Mouse (Mus musculus) spleen, postnatal 10 days (tissue): ENCODE measurements around the gene Sertad3.
A peak's percentile ranks its signal among the peaks of the same experiment; 100 is the strongest.

Experiments used
- DNase-seq, 2 experiments: peaks; one replicate each; pipeline ENCODE4 v3.0.0; 2021 to 2022; ENCODE audit warnings: low spot score in 2 of 2

Sertad3 gene

GRCm38 (mm10) chr7:27473156-27473834 lies at the start of gene Sertad3:
TSS of gene Sertad3 (plus strand) at chr7:27473768.
- peak; percentile 98 to 99 for DNase-seq

DNA sequence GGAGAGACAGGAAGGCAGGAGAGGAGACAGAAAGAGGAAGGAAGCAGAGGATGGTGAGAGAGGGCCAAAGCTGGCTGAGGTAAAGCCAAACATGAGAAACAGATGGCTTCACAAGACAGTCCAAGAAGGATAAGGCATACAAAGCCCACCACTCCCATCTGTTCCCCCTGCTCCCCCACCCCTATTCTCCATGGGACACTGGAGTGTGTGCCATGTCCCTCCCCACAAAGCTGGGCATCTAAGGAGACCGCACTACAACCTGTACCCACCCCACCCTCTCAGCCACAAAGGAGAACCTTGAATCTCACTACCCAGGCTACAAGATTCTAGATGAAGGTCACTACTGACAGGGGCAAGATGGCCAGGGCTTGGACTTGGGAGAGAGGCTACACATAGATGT lies 46.2 kb upstream of the Sertad3 start:
- no peak for DNase-seq

GRCm38 (mm10) chr7:27428002-27428401 lies 45.6 kb upstream of the Sertad3 start:
- no peak for DNase-seq

DNA sequence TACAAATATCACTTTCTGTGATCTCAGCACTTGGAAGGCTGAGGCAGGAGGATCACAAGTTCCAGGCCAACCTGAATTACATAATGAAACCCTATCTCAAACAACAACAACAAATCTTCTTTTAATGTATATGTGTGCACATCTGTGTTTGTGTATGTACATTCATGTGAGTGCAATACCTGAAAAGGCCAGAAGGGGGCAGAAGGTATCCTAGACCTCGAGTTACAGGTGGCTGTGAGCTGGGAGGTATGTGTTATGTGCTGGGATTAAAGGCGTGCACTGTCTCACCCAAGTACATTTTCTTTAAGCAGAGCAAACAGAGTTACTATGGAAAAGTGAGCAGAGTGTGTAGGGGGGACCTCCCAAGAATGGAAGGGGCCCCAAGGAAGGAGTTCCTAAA lies 44.4 kb upstream of the Sertad3 start:
- no peak for DNase-seq

- DNase-seq = no peak
Measured at GRCm38 (mm10) chr7:27433349-27433748, 40.2 kb upstream of the Sertad3 start.

DNA sequence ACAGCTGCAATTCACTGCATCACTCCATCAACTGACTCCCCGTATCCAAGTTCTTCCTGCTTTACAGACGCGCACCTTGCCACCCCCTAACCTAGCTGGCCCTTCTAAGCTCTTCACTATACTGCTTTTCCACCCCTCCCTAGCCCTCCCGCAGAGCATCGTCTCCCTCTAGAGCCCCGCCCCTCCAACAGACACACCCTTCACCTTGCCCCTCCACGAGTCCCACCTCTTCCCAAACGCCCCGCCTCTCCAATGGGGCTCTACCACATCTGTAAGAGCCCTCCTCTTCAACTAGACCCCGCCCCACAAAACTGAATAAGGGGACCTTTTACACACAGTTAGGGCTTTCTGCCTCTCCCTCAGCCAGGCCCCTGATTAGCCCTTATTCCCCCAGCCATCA lies 39.8 kb upstream of the Sertad3 start:
- DNase-seq = no peak

GRCm38 (mm10) chr7:27437544-27437943 lies 36.0 kb upstream of the Sertad3 start:
- DNase-seq = peak; percentile 24 to 66

DNA sequence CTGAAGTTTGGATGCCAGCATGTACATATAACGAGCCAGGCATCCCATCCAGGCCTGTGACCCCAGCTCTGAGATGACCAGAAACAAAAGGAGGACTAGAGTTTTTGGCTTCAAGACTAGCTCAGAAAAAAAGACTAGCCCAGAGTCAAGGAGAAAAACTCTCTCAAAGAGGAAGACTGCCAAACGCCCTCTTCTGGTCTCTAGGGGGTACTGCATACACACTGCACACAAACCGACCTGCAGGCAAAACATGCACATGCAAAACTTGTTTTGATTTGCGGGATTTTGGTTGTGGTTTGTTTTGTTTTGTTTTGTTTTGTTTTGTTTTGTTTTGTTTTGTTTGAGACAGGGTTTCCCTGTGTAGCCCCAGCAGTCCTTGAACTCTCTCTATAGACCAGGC lies 33.6 kb upstream of the Sertad3 start:
- DNase-seq = no peak

DNA sequence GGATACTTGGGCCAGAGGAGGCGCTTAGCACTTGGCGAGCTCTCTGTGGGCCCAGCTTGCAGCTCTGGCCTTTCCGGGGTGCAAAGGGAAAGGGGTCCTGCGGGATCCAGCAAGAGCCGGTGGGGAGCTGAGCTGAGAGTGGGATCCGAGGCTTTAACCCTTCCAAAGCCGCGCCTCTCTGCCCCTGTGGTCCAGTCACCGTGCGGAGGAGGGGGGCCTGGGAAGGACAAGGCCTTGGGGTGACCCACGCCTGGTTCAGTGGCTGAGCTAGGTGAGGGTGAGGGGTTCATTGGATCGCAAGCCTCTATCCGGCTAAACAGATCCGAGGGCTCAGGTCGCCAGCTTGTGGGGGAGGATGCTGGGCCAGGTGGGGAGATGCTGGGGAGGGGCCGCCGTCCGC lies 27.5 kb upstream of the Sertad3 start:
- DNase-seq = no peak

- DNase-seq = peak in 1 of 2 experiments; percentile 38
Measured at GRCm38 (mm10) chr7:27446521-27447418, 26.8 kb upstream of the Sertad3 start.

GRCm38 (mm10) chr7:27447419-27448286 lies 25.9 kb upstream of the Sertad3 start, which contains the start of the genes Sptbn4 and Blvrb:
TSS of gene Sptbn4 (minus strand) at chr7:27447686.
TSS of gene Blvrb (plus strand) at chr7:27447978.
- DNase-seq = peak; percentile 97 to 99

DNA sequence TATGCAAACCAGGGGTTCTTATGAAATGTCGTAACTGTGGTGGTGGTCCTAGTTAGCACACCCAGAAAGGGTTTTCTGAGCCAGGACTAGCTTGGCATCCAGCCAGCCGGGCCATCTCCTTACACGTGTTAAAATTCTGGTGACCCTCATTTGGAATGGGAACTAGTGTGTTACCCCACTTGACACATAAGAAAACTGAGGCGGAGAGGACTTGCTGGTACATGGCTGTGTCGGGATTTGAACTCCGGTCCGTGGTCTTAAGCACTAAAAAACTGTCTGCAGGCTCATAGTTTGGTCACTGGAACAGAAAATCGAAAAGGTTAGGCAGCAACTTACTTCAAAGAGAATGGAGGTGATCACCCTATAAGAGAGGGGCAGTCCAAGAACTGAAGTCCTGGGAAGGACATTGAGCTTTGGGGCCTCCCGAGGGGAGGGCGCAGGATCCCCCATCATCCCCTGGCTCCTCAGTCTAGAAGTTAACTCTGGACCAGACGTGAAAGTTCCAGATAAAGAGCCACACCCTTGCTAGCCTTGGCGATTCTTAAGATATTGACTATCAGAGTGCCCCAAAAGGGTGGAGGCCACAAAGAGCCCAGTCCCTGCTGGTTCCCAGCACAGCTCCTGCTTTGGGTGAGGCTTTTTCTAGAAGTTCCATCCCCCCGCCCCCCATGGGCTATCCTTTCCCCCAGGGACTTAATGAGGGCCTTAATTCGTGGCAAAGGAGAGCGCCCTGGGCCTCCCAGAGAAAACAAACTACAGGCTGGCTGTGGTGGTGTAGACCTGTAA lies 25.0 kb upstream of the Sertad3 start:
- DNase-seq = peak; percentile 66 to 71

DNA sequence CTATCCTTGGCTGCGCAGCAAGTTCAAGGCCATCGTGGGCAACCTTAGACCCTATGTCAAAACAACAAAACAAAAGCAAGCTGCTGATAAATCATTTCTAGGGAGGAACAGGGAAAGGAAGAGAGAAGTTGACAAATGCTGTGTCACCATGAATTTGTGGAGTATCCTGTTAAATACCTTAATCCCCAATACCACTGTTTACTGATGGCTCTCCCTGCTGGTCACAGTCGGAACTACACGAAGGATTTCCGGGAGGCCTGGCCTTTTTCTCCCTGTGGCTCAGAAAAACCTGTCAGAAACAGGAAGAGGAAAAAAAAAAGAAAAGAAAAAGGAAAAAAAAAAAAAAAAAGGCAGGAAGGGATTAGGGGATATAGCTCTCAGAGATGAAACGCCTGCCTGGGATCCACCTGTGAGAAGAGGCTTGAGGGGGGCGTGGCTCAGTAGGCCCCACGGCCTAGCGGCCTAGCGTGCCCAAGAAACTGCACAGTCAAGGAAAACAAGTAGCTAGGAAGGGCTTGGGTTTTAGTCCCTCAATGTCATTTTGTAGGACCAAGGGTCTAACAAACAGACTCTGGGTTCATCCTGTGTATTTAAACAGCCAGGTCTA lies 24.2 kb upstream of the Sertad3 start:
- peak; percentile 80 to 88 for DNase-seq

GRCm38 (mm10) chr7:27451359-27451758 lies 22.2 kb upstream of the Sertad3 start:
- no peak for DNase-seq

DNA sequence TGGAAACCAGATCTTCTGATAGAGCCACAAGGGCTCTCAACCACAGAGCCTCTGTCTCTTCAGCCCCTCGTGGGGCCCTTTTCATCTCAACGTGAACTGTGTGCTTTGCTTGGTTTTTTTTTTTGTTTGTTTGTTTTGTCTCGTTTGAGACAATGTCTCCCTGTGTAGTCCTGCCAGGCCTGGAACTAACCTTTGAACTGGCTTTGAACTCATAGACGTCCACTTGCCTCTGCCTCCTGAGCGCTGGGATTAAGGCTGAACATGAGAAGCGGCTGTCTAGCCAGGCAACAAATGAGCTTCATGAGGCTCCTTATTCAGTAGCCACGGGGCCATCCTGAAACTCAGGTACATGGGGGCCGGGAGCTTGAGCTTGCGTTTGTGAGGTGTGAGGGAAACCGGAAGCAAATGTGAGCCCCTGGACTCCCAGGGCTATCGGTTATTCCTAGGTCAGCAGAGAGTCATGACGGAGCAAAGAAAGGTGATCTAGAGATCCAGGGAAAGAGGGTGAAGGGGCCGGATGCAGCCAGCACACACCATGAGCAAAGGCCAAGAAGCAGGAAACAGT lies 21.3 kb upstream of the Sertad3 start:
- DNase-seq = no peak

- peak in 1 of 2 experiments; percentile 65 for DNase-seq
Measured at GRCm38 (mm10) chr7:27454461-27455121, 19.0 kb upstream of the Sertad3 start.

DNA sequence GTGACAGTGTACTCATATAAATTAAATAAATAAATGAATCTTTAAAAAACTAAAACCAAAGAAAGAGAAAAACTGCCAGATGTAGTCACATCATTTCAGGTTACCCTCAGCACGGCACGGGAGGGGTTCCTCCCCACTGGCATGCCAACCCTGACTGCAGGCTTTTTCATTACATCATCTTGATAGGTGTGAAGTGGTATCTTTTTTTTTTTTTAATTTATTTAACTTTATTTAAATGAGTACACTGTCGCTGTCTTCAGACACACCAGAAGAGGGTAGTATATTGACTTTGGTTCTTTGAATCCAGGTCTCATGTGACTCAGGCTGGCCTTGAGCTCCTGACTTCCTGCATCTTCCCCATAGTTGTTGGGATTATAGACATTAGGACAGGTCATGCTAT lies 18.3 kb upstream of the Sertad3 start:
- no peak for DNase-seq

DNA sequence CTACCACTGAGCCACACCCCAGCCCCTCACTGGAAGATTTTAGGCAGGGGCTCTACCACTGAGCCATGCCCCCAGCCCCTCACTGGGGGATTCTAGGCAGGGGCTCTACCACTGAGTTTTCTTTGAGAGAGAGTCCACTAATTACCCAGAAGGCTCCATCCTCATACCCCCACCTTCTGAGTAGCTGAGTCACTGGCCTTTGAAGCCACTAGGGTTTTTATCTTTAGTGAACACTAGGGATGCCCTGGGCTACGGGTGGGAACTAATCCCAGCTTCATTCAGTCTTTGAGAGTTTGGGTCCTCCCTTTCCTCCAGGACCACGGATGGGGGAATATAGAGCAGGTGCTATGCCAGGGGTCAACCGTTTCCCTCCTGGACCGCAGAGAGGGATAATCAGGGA lies 15.0 kb upstream of the Sertad3 start:
- no peak for DNase-seq

GRCm38 (mm10) chr7:27459640-27460039 lies 13.9 kb upstream of the Sertad3 start:
- DNase-seq = no peak

GRCm38 (mm10) chr7:27460477-27460876 lies 13.1 kb upstream of the Sertad3 start:
- DNase-seq = no peak
